Mouse (Mus musculus) ZHBTc4 (cell line): ENCODE results near the gene Zfp788.
"Not testable (repeated sequence)": the region's sequence is repeated elsewhere in the genome, so short reads cannot be mapped to it uniquely, and the experiment has no call there.

Experiments
- DNase-seq: peaks from one replicate; pipeline ENCODE4 v3.0.0-alpha.2; 2011; ENCODE audit warnings: low read depth, low spot score

The Zfp788 gene

GRCm38 (mm10) chr7:41632409-41633220, at the start of gene Zfp788:
Zfp788 (plus strand) TSS chr7:41633203.
- DNase-seq = peak; percentile 98

- DNase-seq = peak; percentile 71
Observed at GRCm38 (mm10) chr7:41587831-41588230, 45.2 kb upstream of the Zfp788 start.

DNA sequence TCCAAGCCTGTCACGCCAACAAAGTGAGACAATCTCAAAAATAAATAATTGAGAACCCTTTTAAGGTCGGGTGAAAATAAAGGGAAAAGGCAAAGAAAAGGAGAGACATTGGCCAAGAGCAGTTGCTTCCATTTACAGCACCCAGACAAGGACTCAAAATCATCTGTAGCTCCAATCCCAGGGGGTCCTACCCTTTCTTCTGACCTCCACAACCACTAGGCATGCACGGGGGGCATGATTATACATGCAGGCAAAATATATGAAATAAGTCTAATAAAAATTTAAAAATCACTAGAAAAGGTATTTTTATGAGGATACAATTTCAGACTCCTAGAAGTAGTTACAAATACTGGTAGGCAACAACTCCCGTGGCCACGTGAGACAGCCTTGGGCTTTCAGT, 34.4 kb upstream of the Zfp788 start:
- DNase-seq = no peak

- DNase-seq = peak; percentile 98
Observed at GRCm38 (mm10) chr7:41599034-41599813, 33.8 kb upstream of the Zfp788 start, which contains the start of gene 2610021A01Rik. 2610021A01Rik (plus strand) TSS chr7:41599230.

- peak; percentile 64 for DNase-seq
Observed at GRCm38 (mm10) chr7:41599932-41600548, 33.0 kb upstream of the Zfp788 start.

- DNase-seq = no peak
Observed at GRCm38 (mm10) chr7:41611654-41612053, 21.3 kb upstream of the Zfp788 start.

GRCm38 (mm10) chr7:41616241-41616640, 16.8 kb upstream of the Zfp788 start:
- DNase-seq = not testable (repeated sequence)

DNA sequence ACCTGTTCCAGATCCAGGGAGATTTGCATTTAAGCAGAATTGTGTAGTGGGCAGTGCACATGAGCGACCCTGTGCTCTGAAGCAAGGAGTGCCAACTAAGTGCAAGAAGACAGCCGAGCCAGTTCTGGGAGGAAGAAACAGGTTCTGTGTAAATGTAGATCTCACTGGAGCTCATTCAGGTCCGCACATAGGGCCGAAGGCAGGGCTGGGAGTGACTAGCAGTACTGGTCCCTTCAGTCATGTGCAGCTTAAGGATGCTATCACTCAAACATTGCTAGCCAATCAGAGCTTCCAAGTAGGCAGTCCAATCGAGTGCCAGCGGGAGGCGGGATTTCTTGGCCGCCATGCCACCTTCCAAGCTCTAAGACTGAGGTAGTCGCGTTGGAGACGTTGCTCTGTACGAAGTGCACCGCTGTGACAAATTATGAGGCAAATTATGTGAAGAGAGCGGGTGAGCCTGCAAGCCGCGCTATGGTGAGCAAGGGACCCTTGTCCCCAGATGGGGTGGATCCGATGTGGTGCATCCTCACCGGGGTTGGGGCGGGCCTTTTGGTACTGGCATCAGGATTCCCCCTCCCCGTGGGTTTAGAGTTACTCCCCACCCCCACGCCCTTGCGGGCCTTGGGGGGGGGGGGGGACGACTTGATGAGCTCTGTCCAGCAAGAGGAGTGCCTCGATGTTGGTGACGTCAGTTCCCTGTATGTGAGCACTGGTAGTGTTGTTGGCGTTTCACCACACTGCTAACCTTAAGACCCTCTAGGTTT, 400 bp downstream of the Zfp788 start:
- peak; percentile 97 for DNase-seq

GRCm38 (mm10) chr7:41674326-41674725, 41.3 kb downstream of the Zfp788 start:
- peak; percentile 83 for DNase-seq
